Mouse (Mus musculus): ENCODE measurements around the gene Spsb4. TPM values are rescaled to one million over a fixed set of nuclear protein-coding genes. Genes with fewer than 3 reads are reported as not detected.

Spsb4 gene
- 1.6 and 1.7 TPM in 2 replicates for polyA plus RNA-seq (2012; rRNA removed; ENCODE audit: low replicate concordance)

GRCm38 (mm10) chr9:97018677-97019147 lies at the start of gene Spsb4:
Gene Spsb4, minus strand, starts transcription at chr9:97018843.

Other genes starting within 250 kb of the Spsb4 start
- gene Pxylp1, start 126.2 kb downstream of the Spsb4 start, polyA plus RNA-seq (2012; rRNA removed; ENCODE audit: low replicate concordance) = 7.1 and 8.6 TPM in 2 replicates
- 4.6 and 7.5 TPM in 2 replicates for gene Slc25a36, start 92.3 kb upstream of the Spsb4 start, polyA plus RNA-seq (2012; rRNA removed; ENCODE audit: low replicate concordance)